Mouse (Mus musculus) C2C12 (cell line): Measurements from ENCODE around the gene Psmd5.

Experiments
- CTCF ChIP-seq: IDR thresholded peaks from one replicate; pipeline ENCODE4 v1.5.1; 2011; ENCODE audit not compliant: control insufficient read depth, insufficient read depth, insufficient read length
- MYOD1 ChIP-seq: IDR thresholded peaks from one replicate; pipeline ENCODE4 v1.6.1; 2011; ENCODE audit warnings: low read depth; ENCODE audit not compliant: control insufficient read depth, insufficient read length
- USF1 ChIP-seq: IDR thresholded peaks from one replicate; pipeline ENCODE4 v1.6.1; 2011; ENCODE audit warnings: low read depth, mild to moderate bottlenecking, control low read depth, moderate library complexity

GRCm38 (mm10) chr2:34914823-34915082 lies 40.0 kb upstream of the Psmd5 start:
- TF ChIP-seq CTCF (no peak), USF1 (no peak), MYOD1 (no peak)
